Mouse (Mus musculus): Measurements from ENCODE around the gene Pou5f1. TPM values are rescaled to one million over a fixed set of nuclear protein-coding genes. Genes with fewer than 3 reads are reported as not detected.

The Pou5f1 gene
- polyA plus RNA-seq, 1 experiment = 0.05 TPM

DNA sequence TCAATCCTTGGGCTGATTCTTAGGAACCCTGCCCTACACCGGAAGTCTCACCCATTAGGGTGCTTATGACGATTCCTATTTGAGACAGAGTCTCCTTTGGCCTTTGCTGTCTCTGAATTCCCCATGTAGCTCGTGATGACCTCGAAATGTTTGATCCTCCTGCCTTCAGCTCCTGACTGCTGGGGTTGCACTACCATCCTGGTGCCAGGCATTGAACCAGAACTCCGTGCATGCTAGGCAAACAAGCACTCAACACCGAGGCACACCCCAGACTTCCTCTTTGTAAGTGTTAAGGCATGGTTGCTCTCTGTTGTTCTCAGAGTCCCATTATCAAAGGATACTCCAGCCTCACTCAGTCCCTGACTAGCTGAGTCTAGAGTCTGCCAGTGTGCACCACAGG is 38.2 kb downstream of the Pou5f1 start:
- TF ChIP-seq GATA1 (IDR thresholded peaks at IDR 0.05; ENCODE audit: low read length) (no peak), TAL1 (IDR thresholded peaks at IDR 0.05; ENCODE audit: low read length) (no peak)
- H3K36me3 ChIP-seq (ENCODE audit: control insufficient read depth) = no peaks in the 10 kb centered on the region
- H3K9me3 ChIP-seq (ENCODE audit: control insufficient read depth, low read length) = no peaks in the 10 kb centered on the region
- H3K4me1 ChIP-seq (ENCODE audit: control insufficient read depth) = no peaks in the 10 kb centered on the region
- H3K4me3 ChIP-seq (replicated peaks) = no peak overlapping the region
- H3K27me3 ChIP-seq (ENCODE audit: control insufficient read depth) = no peaks in the 10 kb centered on the region

DNA sequence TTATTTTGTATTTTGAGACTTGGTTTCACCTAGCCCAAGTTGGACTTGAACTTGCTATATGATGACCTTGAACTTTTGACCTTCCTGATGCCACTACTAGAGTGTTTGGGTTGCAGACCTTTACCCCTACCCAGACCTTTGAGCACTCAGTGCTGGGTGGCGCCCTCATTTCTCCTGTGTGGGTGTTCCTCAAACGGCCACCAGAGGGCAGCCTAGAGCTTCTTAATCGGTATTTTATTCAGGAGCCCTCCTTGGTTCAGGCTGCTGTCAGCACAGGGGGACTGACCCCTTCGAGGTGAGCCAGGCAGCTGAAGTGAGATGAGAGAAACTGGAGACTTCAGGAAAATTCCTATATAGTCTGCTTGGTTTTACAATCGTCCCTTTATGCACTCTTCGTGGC is 38.9 kb downstream of the Pou5f1 start:
- TF ChIP-seq TAL1 (IDR thresholded peaks at IDR 0.05; ENCODE audit: low read length) = no peak
- TF ChIP-seq GATA1 (IDR thresholded peaks at IDR 0.05; ENCODE audit: low read length) = no peak
- Histone ChIP-seq H3K9me3 (ENCODE audit: control insufficient read depth, low read length) (no peaks in the 10 kb centered on the region), H3K36me3 (ENCODE audit: control insufficient read depth) (no peaks in the 10 kb centered on the region), H3K27me3 (ENCODE audit: control insufficient read depth) (no peaks in the 10 kb centered on the region), H3K4me1 (ENCODE audit: control insufficient read depth) (no peaks in the 10 kb centered on the region), H3K4me3 (replicated peaks) (no peak overlapping the region)

DNA sequence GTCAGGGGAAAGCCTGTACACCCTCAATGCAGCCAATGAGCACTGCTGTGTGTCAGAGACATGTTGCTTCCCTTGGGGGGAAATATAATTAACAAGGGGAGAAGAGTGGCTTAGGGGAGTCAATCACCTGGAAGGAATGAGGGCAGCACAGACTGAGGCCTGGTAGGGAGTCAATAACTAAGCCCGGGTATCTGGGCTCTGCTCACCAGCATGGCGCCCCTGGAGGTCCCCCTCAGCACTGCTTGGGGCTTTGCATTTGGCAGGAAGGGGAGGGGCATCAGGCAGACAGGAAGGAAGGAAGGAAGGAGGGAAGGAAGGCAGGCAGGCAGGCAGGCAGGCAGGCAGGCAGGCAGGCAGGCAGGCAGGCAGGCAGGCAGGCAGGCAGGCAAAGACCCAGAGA is 41.6 kb downstream of the Pou5f1 start:
- Histone ChIP-seq H3K4me1 (ENCODE audit: control insufficient read depth) (no peaks in the 10 kb centered on the region), H3K36me3 (ENCODE audit: control insufficient read depth) (no peaks in the 10 kb centered on the region), H3K9me3 (ENCODE audit: control insufficient read depth, low read length) (no peaks in the 10 kb centered on the region), H3K4me3 (replicated peaks) (no peak overlapping the region), H3K27me3 (ENCODE audit: control insufficient read depth) (no peaks in the 10 kb centered on the region)
- TF ChIP-seq TAL1 (IDR thresholded peaks at IDR 0.05; ENCODE audit: low read length) (no peak), GATA1 (IDR thresholded peaks at IDR 0.05; ENCODE audit: low read length) (no peak)

DNA sequence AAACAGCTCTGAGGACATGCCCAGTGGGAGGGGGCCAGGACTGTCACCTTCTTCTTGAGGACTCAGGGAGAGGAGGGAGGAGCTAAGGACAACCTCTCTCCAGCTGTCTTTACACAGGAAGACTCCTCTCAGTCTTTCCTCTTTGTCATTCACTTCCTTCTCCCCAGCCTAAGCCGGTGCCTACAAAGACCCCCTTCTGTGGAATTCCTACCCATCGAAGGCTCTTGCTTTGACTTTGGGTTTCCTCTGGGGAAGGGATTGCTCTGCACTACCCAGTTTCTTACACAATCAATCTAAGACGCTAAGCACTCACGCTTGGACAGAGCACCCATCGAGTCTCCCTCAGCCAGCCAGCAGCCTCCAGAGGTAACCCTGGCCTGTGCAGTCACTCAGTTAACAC is 42.8 kb downstream of the Pou5f1 start:
- Histone ChIP-seq H3K4me3 (replicated peaks) (no peak overlapping the region), H3K36me3 (ENCODE audit: control insufficient read depth) (no peaks in the 10 kb centered on the region), H3K27me3 (ENCODE audit: control insufficient read depth) (no peaks in the 10 kb centered on the region), H3K9me3 (ENCODE audit: control insufficient read depth, low read length) (no peaks in the 10 kb centered on the region), H3K4me1 (ENCODE audit: control insufficient read depth) (no peaks in the 10 kb centered on the region)
- no peak for TF ChIP-seq TAL1 (IDR thresholded peaks at IDR 0.05; ENCODE audit: low read length)
- no peak for TF ChIP-seq GATA1 (IDR thresholded peaks at IDR 0.05; ENCODE audit: low read length)

DNA sequence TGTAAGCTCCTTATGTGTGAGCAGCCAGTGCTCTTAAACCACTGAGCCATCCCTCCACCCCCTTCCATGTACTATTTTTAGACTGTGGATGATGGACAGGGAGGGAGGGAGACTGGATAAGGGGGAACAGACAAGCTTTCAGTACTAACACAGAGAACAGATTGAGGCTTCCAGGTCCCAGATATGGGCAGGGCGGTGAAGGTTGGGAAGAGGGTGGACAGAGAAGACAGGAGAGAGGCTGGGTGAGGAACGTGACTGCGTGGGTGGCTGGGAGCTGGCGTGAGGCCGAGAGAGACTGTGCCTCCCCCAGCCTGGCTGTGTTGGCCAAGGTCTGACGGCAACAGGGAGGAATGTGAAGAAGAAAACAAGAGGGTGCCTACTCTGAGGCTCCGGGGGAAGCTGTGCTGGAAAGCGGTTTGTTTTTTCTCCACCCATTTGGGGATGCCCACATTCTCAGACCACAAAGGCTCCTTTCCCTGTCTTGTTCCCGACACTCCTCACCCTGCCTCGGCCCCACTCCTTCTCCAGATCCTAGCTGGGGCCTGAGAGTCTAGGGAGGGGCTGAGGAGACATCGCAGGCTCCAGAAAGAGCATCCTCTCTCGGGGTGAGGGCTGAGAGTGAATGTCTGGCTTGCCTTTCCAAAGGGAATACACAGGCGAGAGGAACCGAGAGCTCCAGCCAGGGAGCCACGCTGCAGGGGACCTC is 43.8 kb downstream of the Pou5f1 start:
- no peaks in the 10 kb centered on the region for H3K9me3 ChIP-seq (ENCODE audit: control insufficient read depth, low read length)
- TF ChIP-seq GATA1 (IDR thresholded peaks at IDR 0.05; ENCODE audit: low read length) (no peak), TAL1 (IDR thresholded peaks at IDR 0.05; ENCODE audit: low read length) (no peak)
- H3K36me3 ChIP-seq (ENCODE audit: control insufficient read depth) = no peaks in the 10 kb centered on the region
- H3K27me3 ChIP-seq (ENCODE audit: control insufficient read depth) = no peaks in the 10 kb centered on the region
- no peaks in the 10 kb centered on the region for H3K4me1 ChIP-seq (ENCODE audit: control insufficient read depth)
- no peak overlapping the region for H3K4me3 ChIP-seq (replicated peaks)

DNA sequence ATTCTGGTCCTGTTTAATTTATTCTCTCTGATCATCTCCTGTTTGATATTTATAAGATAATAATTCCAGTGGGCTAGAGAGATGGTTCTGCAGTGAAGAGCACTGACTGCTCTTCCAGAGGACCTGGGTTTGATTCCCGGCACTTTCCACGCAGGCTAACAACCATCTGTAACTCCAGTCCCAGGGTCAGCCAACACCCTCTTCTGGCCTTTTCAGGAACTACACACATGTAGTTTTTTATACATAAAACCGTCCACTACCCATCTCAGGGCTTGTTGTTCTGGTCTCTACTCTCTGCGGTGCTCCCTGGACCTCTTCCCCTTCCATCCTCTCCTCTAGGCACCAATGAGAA is 44.3 kb downstream of the Pou5f1 start:
- H3K27me3 ChIP-seq (ENCODE audit: control insufficient read depth) = no peaks in the 10 kb centered on the region
- no peak for TF ChIP-seq GATA1 (IDR thresholded peaks at IDR 0.05; ENCODE audit: low read length)
- TF ChIP-seq TAL1 (IDR thresholded peaks at IDR 0.05; ENCODE audit: low read length) = no peak
- H3K36me3 ChIP-seq (ENCODE audit: control insufficient read depth) = no peaks in the 10 kb centered on the region
- peaks cover under 1% of the 10 kb centered on the region; the same call in 1 of the 2 replicates for H3K9me3 ChIP-seq (ENCODE audit: control insufficient read depth, low read length)
- H3K4me1 ChIP-seq (ENCODE audit: control insufficient read depth) = no peaks in the 10 kb centered on the region
- no peak overlapping the region for H3K4me3 ChIP-seq (replicated peaks)

DNA sequence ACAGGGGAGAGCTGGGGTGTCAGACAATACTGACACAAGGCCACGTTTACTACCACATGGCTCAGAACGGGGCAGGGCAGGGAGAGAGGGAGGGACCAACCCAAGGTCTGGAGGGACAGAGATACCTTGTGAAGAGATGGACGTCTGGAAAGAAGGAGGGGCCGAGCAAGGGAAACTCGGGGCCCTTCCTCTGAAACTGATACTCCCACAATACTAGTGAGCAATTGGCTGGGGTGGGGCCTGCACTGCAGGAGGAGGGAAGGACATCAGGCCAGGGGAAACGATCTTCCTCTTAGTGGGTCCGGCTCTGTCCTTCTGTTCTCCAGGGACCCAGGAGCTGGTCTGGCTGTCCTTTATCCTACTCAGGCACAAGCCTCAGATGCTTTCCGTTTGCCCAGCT is 45.1 kb downstream of the Pou5f1 start:
- Histone ChIP-seq H3K9me3 (ENCODE audit: control insufficient read depth, low read length) (peaks cover 2% of the 10 kb centered on the region; the same call in 1 of the 2 replicates), H3K4me1 (ENCODE audit: control insufficient read depth) (no peaks in the 10 kb centered on the region), H3K4me3 (replicated peaks) (no peak overlapping the region), H3K27me3 (ENCODE audit: control insufficient read depth) (no peaks in the 10 kb centered on the region), H3K36me3 (ENCODE audit: control insufficient read depth) (no peaks in the 10 kb centered on the region)
- no peak for TF ChIP-seq TAL1 (IDR thresholded peaks at IDR 0.05; ENCODE audit: low read length)
- no peak for TF ChIP-seq GATA1 (IDR thresholded peaks at IDR 0.05; ENCODE audit: low read length)

DNA sequence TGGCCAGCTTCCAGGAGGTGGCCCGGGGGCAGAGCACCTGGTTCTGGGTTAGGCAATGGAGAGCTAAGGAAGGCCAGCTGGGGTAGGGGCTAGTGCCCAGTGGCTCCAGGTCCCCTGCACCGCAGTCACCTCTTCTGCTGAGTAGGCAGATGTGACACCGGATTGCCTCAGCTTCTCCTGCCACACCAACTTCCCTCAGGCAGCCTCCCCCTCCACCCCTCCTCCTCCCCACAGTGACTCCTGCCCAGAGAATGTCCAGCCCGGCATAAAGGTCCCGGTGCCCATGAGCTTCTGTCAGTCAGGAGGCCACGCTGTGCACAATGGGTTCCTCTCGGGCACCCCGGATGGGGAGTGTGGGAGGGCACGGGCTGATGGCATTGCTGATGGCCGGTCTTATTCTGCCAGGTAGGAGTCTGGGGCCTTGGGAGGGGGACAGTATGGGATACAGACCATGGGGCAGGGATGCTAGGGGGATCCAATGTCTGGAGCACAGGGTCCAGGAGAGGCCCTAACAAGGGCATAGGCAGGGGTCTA is 46.1 kb downstream of the Pou5f1 start, which contains the start of gene Cdsn:
TSS of gene Cdsn (plus strand) at position 248 of the 534 bp plus-strand sequence.
- TF ChIP-seq GATA1 (IDR thresholded peaks at IDR 0.05; ENCODE audit: low read length) (no peak), TAL1 (IDR thresholded peaks at IDR 0.05; ENCODE audit: low read length) (no peak)
- Histone ChIP-seq H3K27me3 (ENCODE audit: control insufficient read depth) (no peaks in the 10 kb centered on the region), H3K36me3 (ENCODE audit: control insufficient read depth) (no peaks in the 10 kb centered on the region), H3K4me3 (replicated peaks) (no peak within 1 kb of the TSS), H3K4me1 (ENCODE audit: control insufficient read depth) (no peaks in the 10 kb centered on the region), H3K9me3 (ENCODE audit: control insufficient read depth, low read length) (peaks cover 2% of the 10 kb centered on the region; the same call in 1 of the 2 replicates)

DNA sequence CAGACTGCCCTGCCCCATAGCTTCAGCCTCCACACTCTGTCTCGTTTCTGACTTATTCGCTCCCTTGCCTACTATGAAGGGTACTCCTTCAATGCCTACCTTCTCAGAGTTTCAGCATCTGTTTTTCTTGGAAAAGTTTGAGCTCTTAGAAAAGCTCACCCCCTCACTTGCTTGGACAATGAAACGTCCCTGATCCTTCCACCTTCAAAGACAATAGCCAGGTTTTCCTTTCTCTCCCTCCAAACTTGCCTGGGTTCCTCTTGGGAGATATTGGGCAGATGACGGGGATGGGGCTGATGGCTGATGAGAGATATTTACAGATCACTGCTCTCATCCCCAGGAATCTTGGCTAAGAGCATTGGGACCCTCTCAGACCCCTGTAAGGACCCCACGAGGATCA is 48.5 kb downstream of the Pou5f1 start:
- H3K27me3 ChIP-seq (ENCODE audit: control insufficient read depth) = no peaks in the 10 kb centered on the region
- no peaks in the 10 kb centered on the region for H3K4me1 ChIP-seq (ENCODE audit: control insufficient read depth)
- H3K4me3 ChIP-seq (replicated peaks) = no peak overlapping the region
- no peaks in the 10 kb centered on the region for H3K36me3 ChIP-seq (ENCODE audit: control insufficient read depth)
- H3K9me3 ChIP-seq (ENCODE audit: control insufficient read depth, low read length) = peaks cover 2% of the 10 kb centered on the region; the same call in 1 of the 2 replicates
- TF ChIP-seq GATA1 (IDR thresholded peaks at IDR 0.05; ENCODE audit: low read length) (no peak), TAL1 (IDR thresholded peaks at IDR 0.05; ENCODE audit: low read length) (no peak)

Measured in erythroblast, embryonic 14.5 days (primary cell).